Mouse (Mus musculus) forebrain, embryonic 16.5 days (tissue): ENCODE measurements around the gene Nes. TPM values are rescaled to one million over a fixed set of nuclear protein-coding genes. Genes with fewer than 3 reads are reported as not detected.

Source experiments
- ATAC-seq: fragments of 200-750 bp; cut with Nextera tagmentation; 2 replicates; pipeline ENCODE4 v1.8.0; 2017; ENCODE audit warnings: mild to moderate bottlenecking, moderate library complexity
- H3K27ac ChIP-seq: fragments of 300-500 bp; sonication (generic); 2 replicates; pipeline ENCODE4 v1.5.1; 2014; ENCODE audit warnings: low read length, control low read depth
- H3K27me3 ChIP-seq: fragments of 300-500 bp; sonication (generic); replicated peaks from 2 replicates; pipeline ENCODE4 v1.6.1; 2014; ENCODE audit warnings: low read length; ENCODE audit not compliant: control insufficient read depth, insufficient read depth
- H3K36me3 ChIP-seq: fragments of 300-500 bp; sonication (generic); 2 replicates; pipeline ENCODE4 v1.6.1; 2014; ENCODE audit not compliant: control insufficient read depth, insufficient read depth
- H3K4me1 ChIP-seq: fragments of 300-500 bp; sonication (generic); replicated peaks from 2 replicates; pipeline ENCODE4 v1.6.1; 2014; ENCODE audit warnings: low read length; ENCODE audit not compliant: control insufficient read depth, insufficient read depth
- H3K4me2 ChIP-seq: fragments of 300-500 bp; sonication (generic); 2 replicates; pipeline ENCODE4 v1.6.1; 2014; ENCODE audit warnings: mild to moderate bottlenecking, low read length, control low read depth
- H3K4me3 ChIP-seq: fragments of 300-500 bp; sonication (generic); replicated peaks from 2 replicates; pipeline ENCODE4 v1.5.1; 2014; ENCODE audit warnings: mild to moderate bottlenecking, low read length, control low read depth
- H3K9ac ChIP-seq: fragments of 300-500 bp; sonication (generic); replicated peaks from 2 replicates; pipeline ENCODE4 v1.6.1; 2014; ENCODE audit warnings: low read depth, low read length, control low read depth
- H3K9me3 ChIP-seq: fragments of 300-500 bp; sonication (generic); 2 replicates; pipeline ENCODE4 v1.6.1; 2016; ENCODE audit warnings: low read length; ENCODE audit not compliant: control insufficient read depth
- WGBS: fragments of 180-500 bp; shearing (Covaris S2); extraction: QIAGEN DNeasy Blood & Tissue Kit; methylation state at CpG from one replicate; pipeline ENCODE4 v1.1.7; 2014; 5-methylcytosine and 5-hydroxymethylcytosine counted together
- polyA plus RNA-seq: library from polyadenylated mRNA; unstranded; fragments of >200 nt; fragmentation: Nextera tagmentation; extraction: Ambion mirVana; gene quantifications from 2 replicates; pipeline ENCODE4 v1.2.1, GENCODE M21; 2015

Gene Nes
- polyA plus RNA-seq, 1 experiment from 2014 or later = 35.7 TPM

GRCm38 (mm10) chr3:87998747-87999146, 27.9 kb downstream of the Nes start:
- peak; percentile 43 for ATAC-seq
- H3K27ac ChIP-seq = no peak overlapping the region
- no peaks in the 10 kb centered on the region for H3K36me3 ChIP-seq
- WGBS = under 1% methylated on average over 6 of the region's 7 CpGs
- no peaks in the 10 kb centered on the region for H3K9me3 ChIP-seq
- H3K27me3 ChIP-seq = peaks cover 68% of the 10 kb centered on the region
- H3K4me1 ChIP-seq = peaks cover 44% of the 10 kb centered on the region
- H3K4me2 ChIP-seq = peak overlapping the region; percentile 89
- peak overlapping the region; percentile 42; the same call in 1 of the 2 replicates for H3K9ac ChIP-seq
- H3K4me3 ChIP-seq = peak overlapping the region; percentile 58

GRCm38 (mm10) chr3:87999243-87999895, 28.5 kb downstream of the Nes start:
- peaks cover 44% of the 10 kb centered on the region for H3K4me1 ChIP-seq
- H3K27me3 ChIP-seq = peaks cover 71% of the 10 kb centered on the region

GRCm38 (mm10) chr3:88000181-88000580, 29.3 kb downstream of the Nes start, which contains the start of gene Bcan:
Gene Bcan, minus strand, starts transcription at chr3:88000230.
- under 1% methylated on average over 39 of the region's 39 CpGs for WGBS
- ATAC-seq = 0 out of 2 replicates have a peak, but pooled peaks have one; percentile 5
- peaks cover 44% of the 10 kb centered on the region for H3K4me1 ChIP-seq

More at GRCm38 (mm10) chr3:87999243-87999895, 28.5 kb downstream of the Nes start:
- H3K36me3 ChIP-seq = no peaks in the 10 kb centered on the region
- peak overlapping the region; percentile 42 for H3K9ac ChIP-seq
- peak overlapping the region; percentile 58 for H3K4me3 ChIP-seq
- H3K27ac ChIP-seq = no peak overlapping the region
- ATAC-seq = peak; percentile 16; the same call in 1 of the 2 replicates
- WGBS = under 1% methylated on average over 36 of the region's 38 CpGs
- peak overlapping the region; percentile 89 for H3K4me2 ChIP-seq
- no peaks in the 10 kb centered on the region for H3K9me3 ChIP-seq

GRCm38 (mm10) chr3:88000816-88001595, 30.1 kb downstream of the Nes start:
- 13% methylated on average over 11 of the region's 11 CpGs for WGBS

More at GRCm38 (mm10) chr3:88000181-88000580, 29.3 kb downstream of the Nes start, which contains the start of gene Bcan:
- no peaks in the 10 kb centered on the region for H3K9me3 ChIP-seq
- H3K4me2 ChIP-seq = peak within 1 kb of the TSS; percentile 89
- no peak within 1 kb of the TSS for H3K27ac ChIP-seq
- H3K27me3 ChIP-seq = peaks cover 64% of the 10 kb centered on the region
- H3K4me3 ChIP-seq = peak within 1 kb of the TSS; percentile 58
- H3K36me3 ChIP-seq = no peaks in the 10 kb centered on the region
- H3K9ac ChIP-seq = peak within 1 kb of the TSS; percentile 42

GRCm38 (mm10) chr3:88002291-88002976, 31.6 kb downstream of the Nes start:
- Histone ChIP-seq H3K27ac (no peak overlapping the region; the same call in 1 of the 2 replicates), H3K36me3 (no peaks in the 10 kb centered on the region), H3K27me3 (peaks cover 45% of the 10 kb centered on the region), H3K9ac (no peak overlapping the region), H3K4me2 (no peak overlapping the region), H3K4me3 (no peak overlapping the region), H3K9me3 (no peaks in the 10 kb centered on the region), H3K4me1 (peaks cover 35% of the 10 kb centered on the region)
- WGBS = 5% methylated on average over 17 of the region's 17 CpGs
- ATAC-seq = peak; percentile 29

More at GRCm38 (mm10) chr3:88000816-88001595, 30.1 kb downstream of the Nes start:
- H3K27ac ChIP-seq = no peak overlapping the region
- no peak for ATAC-seq
- H3K4me2 ChIP-seq = peak overlapping the region; percentile 89
- no peaks in the 10 kb centered on the region for H3K36me3 ChIP-seq
- peaks cover 56% of the 10 kb centered on the region for H3K27me3 ChIP-seq
- no peak overlapping the region for H3K9ac ChIP-seq
- H3K9me3 ChIP-seq = no peaks in the 10 kb centered on the region
- H3K4me3 ChIP-seq = no peak overlapping the region; the same call in 1 of the 2 replicates
- peaks cover 44% of the 10 kb centered on the region for H3K4me1 ChIP-seq

- Histone ChIP-seq H3K9me3 (no peaks in the 10 kb centered on the region), H3K4me1 (peaks cover 10% of the 10 kb centered on the region), H3K9ac (no peak overlapping the region), H3K36me3 (no peaks in the 10 kb centered on the region), H3K4me3 (no peak overlapping the region), H3K27me3 (peaks cover 19% of the 10 kb centered on the region), H3K27ac (no peak overlapping the region), H3K4me2 (no peak overlapping the region)
- WGBS = 83% methylated on average over 18 of the region's 18 CpGs
- ATAC-seq = no peak
Observed at GRCm38 (mm10) chr3:88005822-88006786, 35.2 kb downstream of the Nes start.

GRCm38 (mm10) chr3:88010634-88011265, 39.9 kb downstream of the Nes start:
- Histone ChIP-seq H3K9ac (no peak overlapping the region), H3K27me3 (0 out of 2 replicates have a peak, but pooled peaks cover 4% of the 10 kb centered on the region), H3K9me3 (no peaks in the 10 kb centered on the region), H3K36me3 (no peaks in the 10 kb centered on the region), H3K27ac (no peak overlapping the region), H3K4me3 (no peak overlapping the region), H3K4me2 (no peak overlapping the region), H3K4me1 (no peaks in the 10 kb centered on the region)
- WGBS = 7% methylated on average over 6 of the region's 6 CpGs
- ATAC-seq = no peak
